Mouse (Mus musculus) embryonic facial prominence, embryonic 12.5 days (tissue): ENCODE data around the gene Grin2b. TPM values are rescaled to one million over a fixed set of nuclear protein-coding genes. Genes with fewer than 3 reads are reported as not detected.

Experiments used
- ATAC-seq: fragments of 200-750 bp; cut with Nextera tagmentation; 2 replicates; pipeline ENCODE4 v1.8.0; 2017; ENCODE audit not compliant: insufficient number of reproducible peaks, insufficient read depth, low FRiP score, low TSS enrichment
- H3K27ac ChIP-seq: fragments of 300-500 bp; sonication (generic); 2 replicates; pipeline ENCODE4 v1.5.1; 2016; ENCODE audit warnings: mild to moderate bottlenecking
- H3K27me3 ChIP-seq: fragments of 300-500 bp; sonication (generic); 2 replicates; pipeline ENCODE4 v1.6.1; 2016; ENCODE audit warnings: mild to moderate bottlenecking, moderate library complexity
- H3K36me3 ChIP-seq: fragments of 300-500 bp; sonication (generic); 2 replicates; pipeline ENCODE4 v1.6.1; 2016; ENCODE audit warnings: mild to moderate bottlenecking
- H3K4me1 ChIP-seq: fragments of 300-500 bp; sonication (generic); 2 replicates; pipeline ENCODE4 v1.6.1; 2016
- H3K4me2 ChIP-seq: fragments of 300-500 bp; sonication (generic); replicated peaks from 2 replicates; pipeline ENCODE4 v1.6.1; 2016; ENCODE audit warnings: mild to moderate bottlenecking, moderate library complexity
- H3K4me3 ChIP-seq: fragments of 300-500 bp; sonication (generic); 2 replicates; pipeline ENCODE4 v1.5.1; 2016; ENCODE audit warnings: mild to moderate bottlenecking
- H3K9ac ChIP-seq: fragments of 300-500 bp; sonication (generic); 2 replicates; pipeline ENCODE4 v1.6.1; 2016; ENCODE audit warnings: mild to moderate bottlenecking, moderate library complexity
- H3K9me3 ChIP-seq: fragments of 300-500 bp; sonication (generic); 2 replicates; pipeline ENCODE4 v1.6.1; 2016; ENCODE audit warnings: mild to moderate bottlenecking, moderate library complexity
- WGBS: fragments of 180-500 bp; shearing (Covaris S2); methylation state at CpG from one replicate; pipeline ENCODE4 v1.1.7; 2016; 5-methylcytosine and 5-hydroxymethylcytosine counted together
- polyA plus RNA-seq: library from polyadenylated mRNA; unstranded; fragments of >200 nt; fragmentation: Nextera tagmentation; extraction: Ambion mirVana; gene quantifications from 2 replicates; pipeline ENCODE4 v1.2.1, GENCODE M21; 2016

Gene Grin2b
- 2.7 and 3.3 TPM in 2 replicates for polyA plus RNA-seq

DNA sequence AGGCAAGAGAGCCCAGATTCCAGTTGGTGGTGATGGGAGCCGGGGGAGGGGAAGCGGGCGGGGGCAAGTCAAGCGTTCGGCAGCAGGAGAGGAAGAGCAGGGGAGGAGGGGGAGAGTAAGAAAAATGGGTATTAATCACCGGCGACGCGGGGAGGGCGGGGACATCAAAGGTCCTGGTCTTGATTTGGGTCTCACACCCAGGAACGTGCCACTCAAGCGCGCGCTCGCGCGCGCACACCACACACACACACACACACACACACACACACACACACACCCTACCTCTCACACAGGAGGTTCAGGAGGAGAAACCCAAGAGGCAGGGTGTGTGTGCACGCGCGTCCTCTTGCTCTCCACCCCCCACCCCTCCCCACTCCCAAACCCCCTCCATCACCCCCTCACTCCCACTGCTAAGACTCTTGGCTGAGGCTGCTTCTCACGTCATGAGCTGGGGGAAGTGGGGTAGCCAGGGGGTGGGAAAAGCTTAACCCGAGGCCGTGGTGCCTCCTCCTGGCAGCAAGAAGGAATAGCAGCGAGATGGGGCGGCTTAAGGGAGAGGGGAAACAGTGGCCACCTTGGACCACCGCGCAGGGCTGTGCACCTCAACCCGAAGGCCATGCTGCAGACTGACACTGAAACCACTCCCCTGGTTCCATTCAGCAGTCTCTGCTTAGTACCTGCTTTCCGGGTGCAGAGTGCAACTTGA is at the start of gene Grin2b:
Grin2b (minus strand) TSS at position 321 of the 706 bp plus-strand sequence.
- Histone ChIP-seq H3K9ac (peak within 1 kb of the TSS; percentile 40; the same call in 1 of the 2 replicates), H3K27me3 (peaks cover 45% of the 10 kb centered on the region), H3K36me3 (no peaks in the 10 kb centered on the region), H3K27ac (no peak within 1 kb of the TSS), H3K4me2 (peak within 1 kb of the TSS; percentile 97), H3K4me1 (peaks cover 12% of the 10 kb centered on the region; the same call in 1 of the 2 replicates), H3K4me3 (peak within 1 kb of the TSS; percentile 47), H3K9me3 (no peaks in the 10 kb centered on the region)
- ATAC-seq, result peak; percentile 38; the same call in 1 of the 2 replicates
- WGBS, result 1% methylated on average over 30 of the region's 30 CpGs

DNA sequence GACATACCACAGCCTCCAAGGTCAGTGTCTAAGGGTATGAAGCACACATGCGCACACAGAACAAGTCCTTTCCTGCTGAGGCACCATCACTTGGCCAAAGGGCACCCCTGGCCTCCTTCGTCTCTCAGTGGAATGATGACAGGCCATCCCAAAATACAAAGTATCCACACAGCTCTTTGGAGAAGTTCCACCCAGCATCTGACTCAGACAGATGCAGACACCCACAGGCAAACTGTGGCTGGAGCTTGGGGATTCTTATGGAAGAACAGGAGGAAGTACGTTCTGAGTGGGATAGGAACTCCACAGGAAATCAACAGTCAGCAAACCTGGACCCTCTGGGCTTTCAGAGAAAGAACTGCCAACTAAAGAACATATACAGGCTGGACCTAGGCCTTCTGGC is 48.6 kb upstream of the Grin2b start:
- Histone ChIP-seq H3K4me1 (no peaks in the 10 kb centered on the region), H3K9me3 (no peaks in the 10 kb centered on the region), H3K27me3 (no peaks in the 10 kb centered on the region), H3K9ac (no peak overlapping the region), H3K4me2 (no peak overlapping the region), H3K4me3 (no peak overlapping the region), H3K27ac (no peak overlapping the region), H3K36me3 (no peaks in the 10 kb centered on the region)
- WGBS, result 95% methylated on average over 3 of the region's 3 CpGs
- ATAC-seq, result no peak

DNA sequence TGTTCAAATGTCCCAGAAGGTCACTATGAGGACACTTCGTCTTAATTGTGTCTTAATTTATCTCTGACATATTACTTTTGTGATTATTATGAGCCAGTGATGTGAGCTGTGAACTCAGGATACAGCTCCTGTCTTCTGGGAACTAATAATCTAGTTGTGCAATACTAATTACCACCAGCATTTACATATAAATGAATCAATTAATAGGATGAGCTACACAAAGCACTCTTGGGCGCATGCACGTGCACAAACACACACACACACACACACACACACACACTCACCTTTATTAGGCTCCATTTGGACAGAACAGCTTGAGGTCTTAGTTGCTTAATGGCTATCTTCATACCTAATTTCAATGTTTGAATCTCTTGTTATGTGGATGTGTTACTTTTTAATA is 37.1 kb upstream of the Grin2b start:
- Histone ChIP-seq H3K36me3 (no peaks in the 10 kb centered on the region), H3K27me3 (no peaks in the 10 kb centered on the region), H3K4me1 (no peaks in the 10 kb centered on the region), H3K4me3 (no peak overlapping the region), H3K9ac (no peak overlapping the region), H3K27ac (no peak overlapping the region), H3K4me2 (no peak overlapping the region), H3K9me3 (no peaks in the 10 kb centered on the region)
- WGBS, result 84% methylated on average over 3 of the region's 3 CpGs
- ATAC-seq, result no peak

DNA sequence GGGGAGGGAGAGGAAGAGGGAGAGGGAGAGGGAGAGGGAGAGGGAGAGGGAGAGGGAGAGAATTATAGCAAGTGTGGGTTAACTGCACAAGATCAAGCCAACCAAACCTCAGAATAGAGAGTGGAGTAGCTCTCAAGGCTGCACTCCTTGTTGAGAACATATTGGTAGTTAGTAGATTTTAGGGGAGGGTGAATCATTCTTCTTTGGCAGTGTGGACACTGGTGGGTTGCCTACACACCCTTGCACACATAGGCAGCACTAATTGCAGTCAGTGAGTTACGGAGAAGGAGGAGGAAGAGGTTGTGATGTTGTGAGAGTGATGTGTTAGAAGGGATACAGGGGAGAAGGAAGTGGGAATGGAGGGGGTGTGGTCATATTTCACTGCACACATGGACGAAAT is 26.5 kb upstream of the Grin2b start:
- Histone ChIP-seq H3K36me3 (no peaks in the 10 kb centered on the region), H3K4me3 (no peak overlapping the region), H3K9me3 (no peaks in the 10 kb centered on the region), H3K4me2 (no peak overlapping the region), H3K9ac (no peak overlapping the region), H3K4me1 (no peaks in the 10 kb centered on the region), H3K27ac (no peak overlapping the region), H3K27me3 (no peaks in the 10 kb centered on the region)
- 83% methylated on average over 2 of the region's 2 CpGs for WGBS
- ATAC-seq, result no peak

DNA sequence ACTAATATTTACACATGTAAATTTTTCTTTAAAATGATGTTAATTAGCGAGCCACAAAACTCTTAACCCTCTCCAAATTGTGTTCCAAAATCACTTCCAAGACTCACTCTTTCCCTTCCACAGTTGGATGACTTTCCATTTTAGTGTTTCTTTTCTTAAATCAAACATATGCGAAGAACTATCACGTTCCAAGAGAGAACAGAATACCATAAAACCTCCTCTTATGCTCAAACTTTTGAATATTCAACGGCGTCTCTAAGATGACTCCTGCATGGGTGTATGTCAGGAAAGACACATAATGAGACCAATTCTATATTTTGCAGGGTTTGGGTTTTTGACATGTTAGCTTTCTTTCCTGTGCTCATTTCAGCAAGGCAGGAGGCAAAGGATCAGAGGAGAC is 21.3 kb upstream of the Grin2b start:
- H3K9ac ChIP-seq, result no peak overlapping the region
- H3K4me3 ChIP-seq, result no peak overlapping the region
- ATAC-seq, result no peak
- no peaks in the 10 kb centered on the region for H3K9me3 ChIP-seq
- no peaks in the 10 kb centered on the region for H3K4me1 ChIP-seq
- H3K4me2 ChIP-seq, result no peak overlapping the region
- no peak overlapping the region for H3K27ac ChIP-seq
- H3K27me3 ChIP-seq, result no peaks in the 10 kb centered on the region
- H3K36me3 ChIP-seq, result no peaks in the 10 kb centered on the region
- WGBS, result 83% methylated on average over 5 of the region's 5 CpGs

DNA sequence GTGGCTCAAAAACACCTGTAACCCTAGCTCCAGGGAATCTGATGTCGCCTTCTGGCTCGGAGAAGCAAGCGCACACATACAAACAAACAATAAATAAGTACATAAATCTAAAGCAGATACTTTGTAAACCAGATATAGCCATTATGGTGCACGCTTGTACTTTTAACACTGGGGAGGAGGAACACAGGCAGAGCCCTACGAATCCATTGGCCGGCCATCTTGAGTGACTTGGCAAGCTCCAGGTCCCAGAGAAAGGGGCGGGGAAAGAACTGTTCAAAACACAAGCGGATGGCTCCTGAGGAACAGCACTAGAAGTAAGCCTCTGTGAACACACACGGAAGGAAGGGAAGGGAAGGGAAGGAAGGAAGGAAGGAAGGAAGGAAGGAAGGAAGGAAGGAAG is 4.8 kb upstream of the Grin2b start:
- H3K9me3 ChIP-seq, result no peaks in the 10 kb centered on the region
- peaks cover 7% of the 10 kb centered on the region for H3K27me3 ChIP-seq
- no peaks in the 10 kb centered on the region for H3K36me3 ChIP-seq
- no peak for ATAC-seq
- 87% methylated on average over 9 of the region's 9 CpGs for WGBS
- H3K4me2 ChIP-seq, result no peak overlapping the region
- H3K27ac ChIP-seq, result no peak overlapping the region
- H3K4me1 ChIP-seq, result peaks cover 5% of the 10 kb centered on the region; the same call in 1 of the 2 replicates
- H3K9ac ChIP-seq, result no peak overlapping the region
- H3K4me3 ChIP-seq, result no peak overlapping the region

DNA sequence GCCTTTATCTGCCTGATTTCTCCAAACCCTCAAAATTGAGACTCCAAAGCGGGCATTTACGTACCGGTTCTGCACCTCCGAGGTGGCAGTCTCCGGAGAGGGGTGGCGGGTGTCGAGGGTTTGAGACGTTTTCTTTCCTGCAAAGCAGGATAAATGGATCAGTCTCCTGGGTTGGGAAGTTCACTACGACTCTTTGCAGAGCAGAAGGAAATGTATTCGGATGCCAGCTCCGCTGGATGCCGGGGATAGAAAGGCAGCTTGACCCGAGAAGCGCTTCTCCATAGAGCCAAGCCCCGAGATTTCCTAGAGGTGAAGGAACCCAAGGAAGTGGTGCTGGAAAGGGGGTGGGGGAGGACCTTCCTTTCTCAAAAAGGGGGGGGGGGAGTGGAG is 515 bp downstream of the Grin2b start:
- no peak overlapping the region for H3K27ac ChIP-seq
- 1% methylated on average over 15 of the region's 15 CpGs for WGBS
- no peaks in the 10 kb centered on the region for H3K36me3 ChIP-seq
- H3K4me2 ChIP-seq, result peak overlapping the region; percentile 97
- peaks cover 45% of the 10 kb centered on the region for H3K27me3 ChIP-seq
- no peaks in the 10 kb centered on the region for H3K9me3 ChIP-seq
- H3K4me1 ChIP-seq, result peaks cover 12% of the 10 kb centered on the region; the same call in 1 of the 2 replicates
- H3K4me3 ChIP-seq, result peak overlapping the region; percentile 47
- ATAC-seq, result no peak
- H3K9ac ChIP-seq, result 0 out of 2 replicates have a peak overlapping the region, but pooled peaks have one; percentile 8

DNA sequence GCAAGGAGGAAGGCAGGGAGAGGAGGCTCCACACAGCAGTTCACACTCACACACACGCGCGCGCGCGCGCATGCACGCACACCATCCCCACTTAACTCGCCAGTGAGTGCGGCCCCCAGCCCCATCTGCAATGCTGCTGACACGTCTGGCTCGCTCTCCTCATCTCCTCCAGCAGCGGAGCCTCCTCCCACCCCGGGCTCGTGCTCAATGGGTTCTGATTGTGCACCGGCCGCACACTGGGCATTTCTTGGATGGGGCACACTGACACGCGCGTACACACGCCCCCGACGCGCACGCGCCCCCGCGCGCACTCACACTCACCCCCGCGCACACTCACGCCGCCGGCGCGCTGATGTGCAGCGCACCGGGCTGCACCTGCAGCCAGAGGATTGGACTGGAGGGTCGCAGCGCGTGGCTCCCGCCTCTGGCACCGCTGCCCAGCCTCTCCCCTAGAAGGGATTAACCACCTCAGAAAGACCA is 1.1 kb downstream of the Grin2b start:
- Histone ChIP-seq H3K27ac (no peak overlapping the region), H3K36me3 (no peaks in the 10 kb centered on the region), H3K4me1 (peaks cover 12% of the 10 kb centered on the region; the same call in 1 of the 2 replicates), H3K27me3 (peaks cover 45% of the 10 kb centered on the region), H3K4me3 (peak overlapping the region; percentile 47), H3K4me2 (peak overlapping the region; percentile 97), H3K9ac (peak overlapping the region; percentile 40; the same call in 1 of the 2 replicates), H3K9me3 (no peaks in the 10 kb centered on the region)
- ATAC-seq, result peak; percentile 60; the same call in 1 of the 2 replicates
- WGBS, result under 1% methylated on average over 43 of the region's 43 CpGs

DNA sequence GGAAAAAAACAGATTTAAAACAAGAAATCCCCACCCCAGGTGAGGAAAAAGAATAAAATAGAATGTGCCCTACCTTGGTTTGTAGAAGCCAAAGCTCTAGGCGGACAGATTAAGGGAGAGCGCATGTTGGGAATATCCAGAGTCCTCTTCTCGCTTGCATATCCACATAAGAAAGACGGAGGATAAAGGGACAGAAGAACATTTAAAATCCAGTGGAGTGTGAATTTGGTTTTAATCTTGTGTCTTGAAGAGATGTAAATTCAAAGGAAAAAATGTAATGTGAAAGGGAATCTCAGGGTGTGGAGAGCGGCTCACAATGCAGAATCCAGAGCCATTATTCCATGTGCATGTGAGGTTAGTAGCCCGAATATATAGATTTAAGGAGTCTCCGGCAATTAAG is 2.0 kb downstream of the Grin2b start:
- Histone ChIP-seq H3K9me3 (no peaks in the 10 kb centered on the region), H3K4me3 (0 out of 2 replicates have a peak overlapping the region, but pooled peaks have one; percentile 47), H3K4me2 (peak overlapping the region; percentile 97), H3K4me1 (peaks cover 12% of the 10 kb centered on the region; the same call in 1 of the 2 replicates), H3K27ac (no peak overlapping the region), H3K36me3 (no peaks in the 10 kb centered on the region), H3K9ac (no peak overlapping the region), H3K27me3 (peaks cover 45% of the 10 kb centered on the region)
- WGBS, result 17% methylated on average over 7 of the region's 7 CpGs
- no peak for ATAC-seq

DNA sequence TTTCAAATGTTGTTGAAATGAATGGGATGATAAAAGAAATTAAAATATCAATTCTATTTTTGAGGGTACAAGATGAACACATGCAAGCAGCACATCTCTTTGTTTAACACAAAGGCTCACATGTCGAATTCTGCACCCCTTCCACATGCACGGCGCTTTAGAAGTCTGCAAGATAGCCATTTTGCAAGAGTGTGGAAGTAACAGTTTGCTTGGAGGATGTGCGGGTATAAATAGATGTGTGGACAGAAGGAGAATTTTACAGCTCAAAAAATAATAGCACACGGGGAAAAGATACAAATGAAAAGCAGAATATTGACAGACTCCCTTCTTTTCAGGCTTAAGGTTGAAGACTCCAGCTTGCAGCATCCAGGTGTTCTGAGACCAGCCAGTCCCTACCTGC is 2.9 kb downstream of the Grin2b start:
- no peak overlapping the region for H3K4me2 ChIP-seq
- H3K27ac ChIP-seq, result no peak overlapping the region
- no peak overlapping the region for H3K4me3 ChIP-seq
- peaks cover 45% of the 10 kb centered on the region for H3K27me3 ChIP-seq
- ATAC-seq, result no peak
- WGBS, result 82% methylated on average over 5 of the region's 5 CpGs
- H3K9ac ChIP-seq, result no peak overlapping the region
- no peaks in the 10 kb centered on the region for H3K36me3 ChIP-seq
- H3K4me1 ChIP-seq, result peaks cover 12% of the 10 kb centered on the region; the same call in 1 of the 2 replicates
- no peaks in the 10 kb centered on the region for H3K9me3 ChIP-seq

DNA sequence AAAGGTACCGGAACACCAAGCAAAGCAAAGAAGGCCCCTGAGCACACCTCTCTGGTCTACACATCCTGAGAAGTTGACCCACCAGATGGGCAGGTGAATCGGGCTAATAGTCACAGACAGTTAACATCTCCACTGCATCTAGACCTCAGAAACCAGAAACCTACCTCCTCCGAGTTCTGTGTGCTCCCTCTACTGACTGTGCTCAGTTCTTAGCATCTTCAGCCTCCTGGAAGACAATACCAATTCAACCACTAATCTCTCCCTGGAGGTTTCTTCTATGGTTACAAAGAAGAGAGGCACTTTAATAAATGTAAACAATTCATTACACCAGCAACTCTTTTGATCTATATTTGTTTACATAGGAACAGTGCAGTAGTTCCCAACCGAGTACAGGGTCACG is 6.0 kb downstream of the Grin2b start:
- no peak for ATAC-seq
- peaks cover 30% of the 10 kb centered on the region for H3K27me3 ChIP-seq
- no peaks in the 10 kb centered on the region for H3K36me3 ChIP-seq
- H3K4me3 ChIP-seq, result no peak overlapping the region
- no peak overlapping the region for H3K9ac ChIP-seq
- no peak overlapping the region for H3K4me2 ChIP-seq
- no peaks in the 10 kb centered on the region for H3K9me3 ChIP-seq
- no peak overlapping the region for H3K27ac ChIP-seq
- WGBS, result 73% methylated on average over 5 of the region's 5 CpGs
- H3K4me1 ChIP-seq, result peaks cover 4% of the 10 kb centered on the region; the same call in 1 of the 2 replicates

DNA sequence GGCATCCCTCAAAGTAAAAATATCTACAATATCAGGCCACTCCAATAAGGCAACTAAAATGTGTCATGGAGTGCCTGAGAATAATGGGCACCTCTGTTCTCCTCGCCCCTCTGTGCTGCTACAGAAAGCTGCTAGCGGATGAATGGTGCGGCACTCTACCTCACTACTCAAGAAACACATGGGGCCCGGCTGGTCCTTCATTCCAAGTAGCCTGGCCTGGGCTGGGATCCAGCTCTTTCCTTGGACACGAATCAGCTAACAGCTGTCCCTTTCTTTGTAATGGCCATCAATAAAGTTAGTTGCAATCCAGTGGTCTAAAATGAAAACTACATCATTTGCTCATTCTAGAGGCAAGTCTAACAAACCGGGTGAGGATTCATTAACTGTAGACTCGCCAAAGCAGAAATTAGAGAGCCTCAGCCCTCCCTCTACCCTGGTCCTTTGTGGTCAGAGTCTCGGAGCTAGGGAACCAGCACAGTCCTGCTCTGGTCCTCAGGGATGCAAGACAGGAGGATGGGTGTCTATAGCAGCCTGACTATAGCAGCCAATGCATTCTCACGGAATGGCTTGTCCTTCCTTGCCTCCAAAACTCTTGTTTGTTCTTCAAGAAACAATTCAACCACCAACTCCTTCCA is 7.8 kb downstream of the Grin2b start:
- H3K9me3 ChIP-seq, result no peaks in the 10 kb centered on the region
- H3K27ac ChIP-seq, result no peak overlapping the region
- no peak overlapping the region for H3K4me3 ChIP-seq
- H3K4me2 ChIP-seq, result no peak overlapping the region
- no peak for ATAC-seq
- peaks cover 13% of the 10 kb centered on the region for H3K27me3 ChIP-seq
- no peaks in the 10 kb centered on the region for H3K36me3 ChIP-seq
- no peaks in the 10 kb centered on the region for H3K4me1 ChIP-seq
- no peak overlapping the region for H3K9ac ChIP-seq
- 87% methylated on average over 9 of the region's 9 CpGs for WGBS
